Mouse (Mus musculus): ENCODE data around the gene Kcnq4.

Gene Kcnq4

DNA sequence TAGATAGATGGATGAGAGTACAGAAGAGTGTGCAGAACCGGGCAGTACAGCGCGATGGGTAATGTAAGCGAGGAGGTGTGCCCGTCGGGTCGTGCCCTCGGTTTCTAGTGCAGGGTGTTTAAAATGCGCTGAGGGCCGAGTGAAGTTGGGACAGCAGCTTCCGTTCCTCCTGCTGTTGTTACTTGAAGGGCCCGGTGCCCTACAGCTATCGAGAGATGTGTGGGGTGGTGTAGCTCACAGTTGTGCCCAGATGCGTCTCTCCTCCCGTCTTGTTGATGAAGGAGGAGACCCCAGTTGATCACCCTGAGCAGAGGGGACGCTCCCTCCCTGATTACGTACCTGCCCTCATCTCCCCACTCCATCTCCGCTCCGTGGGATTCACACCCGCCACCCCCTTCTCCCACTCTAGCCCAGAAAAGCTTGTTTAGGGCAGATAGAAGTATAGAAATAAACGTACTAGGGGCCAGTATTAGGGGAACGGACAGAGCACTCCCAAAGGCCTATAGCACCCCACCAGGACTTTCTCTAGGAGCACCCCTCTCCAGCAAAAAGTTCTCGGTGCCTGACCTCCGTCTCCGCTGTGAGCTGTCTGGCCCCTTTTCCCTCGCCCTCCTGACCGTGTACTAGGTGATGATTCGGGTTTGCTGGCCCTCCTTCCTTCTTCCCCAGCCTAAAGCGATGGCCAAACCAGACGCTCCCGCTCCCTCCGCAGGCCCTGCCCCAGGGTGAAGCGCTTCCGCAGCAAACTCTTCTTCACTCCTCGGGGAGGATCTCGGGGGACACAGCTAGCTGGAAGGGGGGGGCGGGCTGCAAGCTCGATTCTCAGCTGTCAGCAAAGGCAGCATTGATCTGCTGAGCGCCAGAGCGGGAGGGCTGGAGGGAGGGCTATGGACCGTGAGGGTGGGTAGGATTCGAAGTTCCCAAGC lies at the start of gene Kcnq4:
Kcnq4 (minus strand) TSS at position 672 of the 926 bp plus-strand sequence.
- DNase-seq (ENCODE audit: low read depth): no peak

GRCm38 (mm10) chr4:120796687-120797086 lies 48.3 kb upstream of the Kcnq4 start:
- peak; percentile 46 for DNase-seq (ENCODE audit: low read depth)

GRCm38 (mm10) chr4:120795646-120796045 lies 47.2 kb upstream of the Kcnq4 start:
- no peak for DNase-seq (ENCODE audit: low read depth)

DNA sequence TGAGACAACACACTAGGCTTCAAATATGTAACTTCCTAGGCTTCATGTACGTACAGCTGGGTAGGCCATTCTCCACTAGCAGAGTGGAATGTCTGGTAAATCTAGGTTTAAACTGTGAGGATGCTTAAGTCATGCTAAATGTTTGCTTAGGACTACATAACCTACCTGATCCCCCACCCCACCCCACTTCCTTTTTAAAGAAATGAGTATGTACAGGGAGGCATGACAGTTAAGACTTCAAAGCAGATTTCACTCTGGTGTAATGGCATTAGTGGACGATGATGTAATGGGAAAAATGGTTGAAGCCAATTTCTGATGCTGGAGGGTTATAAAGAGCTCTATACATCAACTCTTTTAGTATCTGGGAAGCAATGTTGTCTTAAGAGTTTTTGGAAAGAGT lies 44.5 kb upstream of the Kcnq4 start:
- no peak for DNase-seq (ENCODE audit: low read depth)

DNA sequence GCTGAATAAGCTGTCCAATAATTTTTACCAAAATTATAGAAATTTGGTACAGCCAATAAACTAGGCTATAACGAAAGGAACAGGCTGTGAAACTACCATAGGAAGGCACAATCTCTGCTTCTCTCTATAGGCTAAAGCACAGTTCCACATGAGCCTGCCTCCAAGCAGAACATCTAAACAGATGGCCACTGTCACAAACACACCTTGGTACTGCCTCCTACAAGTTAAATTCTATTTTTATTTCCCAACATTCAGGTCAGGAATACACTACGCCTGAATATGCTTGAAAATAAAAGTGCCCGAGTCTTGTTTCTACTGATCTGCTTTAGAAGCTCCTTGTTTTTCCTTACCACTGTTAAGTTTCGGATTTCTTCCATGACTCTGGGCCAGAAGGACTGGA lies 41.6 kb upstream of the Kcnq4 start:
- no peak for DNase-seq (ENCODE audit: low read depth)

- no peak for DNase-seq (ENCODE audit: low read depth)
Measured at GRCm38 (mm10) chr4:120755801-120756200, 7.4 kb upstream of the Kcnq4 start.

GRCm38 (mm10) chr4:120755299-120755698 lies 6.9 kb upstream of the Kcnq4 start:
- peak; percentile 64 for DNase-seq (ENCODE audit: low read depth)

- no peak for DNase-seq (ENCODE audit: low read depth)
Measured at GRCm38 (mm10) chr4:120749601-120750000, 1.2 kb upstream of the Kcnq4 start.

- no peak for DNase-seq (ENCODE audit: low read depth)
Measured at GRCm38 (mm10) chr4:120747243-120747792, 1.1 kb downstream of the Kcnq4 start.

DNA sequence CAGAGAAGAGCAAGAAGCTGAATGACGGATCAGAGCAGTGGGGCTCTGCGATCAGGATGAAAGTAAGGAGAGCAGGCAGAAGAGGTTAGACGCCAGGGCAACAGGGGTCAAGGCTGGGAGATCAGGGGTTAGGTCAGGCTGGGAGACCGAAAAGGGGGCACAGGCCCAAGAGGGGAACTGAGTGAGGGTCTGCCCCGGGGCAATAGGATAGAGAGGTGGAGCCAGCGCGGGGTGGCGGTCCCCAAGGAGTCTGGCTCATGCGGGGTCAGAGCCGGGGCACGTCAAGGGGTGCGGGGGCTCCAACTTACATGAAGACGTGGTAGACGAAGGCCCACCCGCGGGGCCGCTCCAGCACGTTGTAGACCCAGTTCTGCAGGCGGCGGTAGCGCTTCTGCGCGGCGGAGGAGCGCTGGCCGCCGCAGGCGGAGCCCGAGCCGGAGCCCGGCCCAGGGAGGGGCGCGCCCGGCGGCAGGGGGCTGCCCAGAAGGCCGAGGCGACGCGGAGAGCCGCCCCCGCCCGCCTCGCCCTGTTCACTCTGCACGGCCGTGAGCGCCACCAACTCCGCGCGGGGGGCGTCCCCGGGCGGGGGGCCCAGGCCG lies 1.8 kb downstream of the Kcnq4 start:
- DNase-seq (ENCODE audit: low read depth): no peak

GRCm38 (mm10) chr4:120745731-120746551 lies 2.5 kb downstream of the Kcnq4 start:
- DNase-seq (ENCODE audit: low read depth): no peak

DNA sequence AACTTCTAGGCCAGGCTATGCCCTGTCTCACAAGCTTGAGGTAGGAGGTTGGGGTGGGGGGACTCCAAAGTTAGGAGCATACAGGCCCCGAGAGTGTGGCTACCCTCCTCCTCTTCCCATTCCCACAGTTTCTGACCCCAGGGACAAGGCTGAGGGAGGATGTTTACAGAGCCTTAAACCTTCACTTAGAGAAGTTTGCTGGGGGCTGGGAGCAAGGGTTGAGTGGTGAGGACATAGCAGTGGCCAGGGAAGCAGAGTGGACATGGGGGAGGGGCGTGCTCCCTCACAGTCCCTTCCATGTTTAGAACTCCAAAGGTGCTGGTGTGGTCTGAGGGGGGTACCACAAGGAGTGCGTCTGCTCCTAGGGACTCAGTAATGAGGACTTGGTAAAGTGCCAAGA lies 4.8 kb downstream of the Kcnq4 start:
- no peak for DNase-seq (ENCODE audit: low read depth)

- no peak for DNase-seq (ENCODE audit: low read depth)
Measured at GRCm38 (mm10) chr4:120741303-120741702, 7.1 kb downstream of the Kcnq4 start.

- no peak for DNase-seq (ENCODE audit: low read depth)
Measured at GRCm38 (mm10) chr4:120734012-120734622, 14.3 kb downstream of the Kcnq4 start.

GRCm38 (mm10) chr4:120732737-120733136 lies 15.7 kb downstream of the Kcnq4 start:
- no peak for DNase-seq (ENCODE audit: low read depth)

- peak; percentile 70 for DNase-seq (ENCODE audit: low read depth)
Measured at GRCm38 (mm10) chr4:120731030-120731644, 17.3 kb downstream of the Kcnq4 start.

DNA sequence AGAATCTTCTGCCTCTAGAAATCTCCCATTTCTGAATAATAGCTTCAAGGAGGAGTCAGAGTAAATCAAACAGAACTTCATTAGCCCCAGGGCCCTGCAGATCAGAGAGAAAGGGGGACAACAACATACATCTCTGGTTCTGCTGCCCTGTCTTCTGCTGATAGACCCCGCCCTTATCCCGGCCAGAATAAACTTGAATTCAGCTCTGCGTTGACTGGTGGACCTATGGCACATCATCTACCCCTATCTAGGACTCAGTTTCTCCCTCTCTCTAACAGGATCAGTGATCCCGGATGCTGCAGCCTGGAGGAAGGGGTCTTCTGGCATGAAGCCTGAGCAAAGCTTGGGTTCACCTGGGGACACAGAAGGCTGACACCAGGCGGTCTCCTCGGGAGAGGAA lies 17.8 kb downstream of the Kcnq4 start:
- DNase-seq (ENCODE audit: low read depth): peak; percentile 3

- peak; percentile 61 for DNase-seq (ENCODE audit: low read depth)
Measured at GRCm38 (mm10) chr4:120730146-120730545, 18.3 kb downstream of the Kcnq4 start.

GRCm38 (mm10) chr4:120729441-120729840 lies 19.0 kb downstream of the Kcnq4 start:
- DNase-seq (ENCODE audit: low read depth): no peak

DNA sequence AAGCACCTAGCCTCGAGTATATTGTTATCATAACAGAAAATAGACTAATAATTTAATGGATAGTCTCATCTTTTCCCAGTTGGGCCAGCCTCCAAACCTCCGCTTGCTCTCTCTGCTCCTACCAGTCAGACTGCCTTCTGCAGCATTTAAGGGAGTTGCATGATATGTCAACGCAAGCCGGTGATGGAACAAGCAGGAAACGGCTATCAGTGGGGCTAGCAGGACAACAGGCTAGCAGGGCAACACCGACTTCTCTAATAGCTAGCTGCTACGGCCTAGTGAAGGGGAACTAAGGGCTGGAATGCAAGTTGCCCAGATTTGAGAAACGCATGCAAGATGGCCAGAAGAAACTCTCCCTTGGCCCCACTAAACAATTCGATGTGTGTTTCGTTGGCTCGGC lies 20.6 kb downstream of the Kcnq4 start:
- no peak for DNase-seq (ENCODE audit: low read depth)

DNA sequence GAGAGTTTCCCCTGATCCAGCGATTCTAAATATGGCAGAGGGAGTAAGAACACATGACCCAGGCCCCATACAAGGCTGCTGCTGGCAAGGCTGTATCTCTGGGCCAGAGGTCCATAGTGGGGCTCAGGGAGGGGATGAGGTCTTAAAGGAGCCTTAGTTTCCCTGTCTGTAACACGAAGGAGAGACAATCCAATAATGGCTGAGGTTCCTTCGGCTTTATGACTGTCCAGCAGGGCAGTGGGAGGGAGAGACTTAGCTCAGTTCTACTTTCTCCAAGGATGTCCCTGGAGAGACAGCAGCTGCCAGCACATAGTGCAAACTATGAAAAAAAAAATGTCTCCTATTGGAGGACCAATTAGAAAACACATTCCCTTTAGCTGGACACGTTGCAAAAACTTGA lies 22.2 kb downstream of the Kcnq4 start:
- DNase-seq (ENCODE audit: low read depth): no peak

Measured in 416B (cell line).